Mouse (Mus musculus) kidney, postnatal 10 days (tissue): ENCODE data around the gene Sqstm1.

ENCODE experiments used
- DNase-seq: peaks from one replicate; pipeline ENCODE4 v3.0.0; 2021; ENCODE audit warnings: mixed read lengths

The Sqstm1 gene

GRCm38 (mm10) chr11:50162338-50163050, 48.1 kb downstream of the Sqstm1 start:
- DNase-seq = no peak

GRCm38 (mm10) chr11:50161578-50162304, 48.9 kb downstream of the Sqstm1 start:
- DNase-seq = peak; percentile 82

DNA sequence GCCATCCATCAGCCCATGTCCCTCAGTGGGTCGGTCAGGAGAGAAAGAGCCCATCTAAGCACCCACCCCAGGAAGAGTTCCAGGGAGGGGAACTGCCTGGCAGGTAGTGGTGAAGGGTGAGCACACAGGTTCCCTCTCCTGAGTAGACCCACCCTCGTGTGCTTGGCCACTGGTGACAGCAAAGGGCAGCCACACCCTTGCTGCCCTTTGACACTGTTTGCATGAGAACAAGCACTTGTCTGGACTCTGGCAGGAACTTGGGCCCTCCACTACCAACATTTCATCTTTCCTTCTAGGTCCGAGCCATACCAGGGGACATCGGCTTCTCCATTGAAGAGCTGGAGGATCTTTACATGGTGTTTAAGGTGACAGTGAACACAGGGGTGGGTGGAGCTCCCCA, 51.3 kb downstream of the Sqstm1 start:
- DNase-seq = no peak

GRCm38 (mm10) chr11:50158346-50158745, 52.3 kb downstream of the Sqstm1 start:
- DNase-seq = no peak

GRCm38 (mm10) chr11:50156725-50157258, 53.8 kb downstream of the Sqstm1 start:
- no peak for DNase-seq

DNA sequence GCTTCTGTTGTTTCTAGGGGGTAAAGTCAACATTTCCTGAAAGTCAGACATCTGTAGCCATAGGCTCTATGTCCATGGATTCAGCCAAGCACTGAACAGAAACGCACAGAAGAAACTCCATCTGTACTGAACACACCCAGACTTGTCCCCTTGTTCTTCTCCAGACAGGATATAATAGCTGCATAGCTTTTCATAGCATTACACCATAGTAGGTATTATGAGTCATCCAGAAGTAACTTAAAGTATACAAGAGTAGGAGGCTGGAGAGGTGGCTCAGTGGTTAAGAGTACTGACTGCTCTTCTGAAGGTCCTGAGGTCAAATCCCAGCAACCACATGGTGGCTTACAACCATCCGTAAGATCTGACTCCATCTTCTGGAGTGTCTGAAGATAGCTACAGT, 54.8 kb downstream of the Sqstm1 start:
- no peak for DNase-seq

DNA sequence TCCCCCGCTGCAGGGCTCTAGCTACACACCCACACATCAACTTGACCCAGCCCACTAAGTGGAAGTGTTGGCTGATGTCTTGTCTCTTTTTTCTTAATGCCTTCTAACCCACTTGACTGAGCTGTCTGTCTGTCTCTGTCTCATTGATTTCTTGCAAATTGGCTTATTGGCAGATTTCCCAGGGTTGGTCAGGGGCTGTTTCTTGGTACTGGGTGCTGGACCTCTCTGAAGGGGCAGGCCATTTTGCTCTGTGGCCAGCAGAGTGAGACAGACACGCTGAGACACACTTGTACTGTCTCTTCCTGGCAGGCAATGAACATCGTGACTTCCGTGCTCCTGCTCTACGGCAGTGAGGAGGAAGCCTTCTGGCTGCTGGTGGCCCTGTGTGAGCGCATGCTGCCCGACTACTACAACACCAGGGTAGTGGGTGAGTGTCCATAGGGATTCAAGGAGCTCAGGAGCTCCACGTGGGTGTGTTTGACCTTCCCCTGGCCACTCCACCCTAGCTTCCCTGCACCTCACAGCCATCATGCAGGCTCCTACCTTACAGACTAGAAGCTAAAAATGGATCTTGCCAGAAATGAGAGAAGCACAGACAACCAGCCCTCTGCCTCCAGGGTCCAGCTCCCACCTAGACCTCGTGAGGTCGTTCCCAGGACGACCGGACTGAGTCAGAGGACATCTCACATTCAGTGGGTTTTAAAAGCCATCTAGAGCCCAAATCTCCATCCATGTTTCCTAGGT, 55.7 kb downstream of the Sqstm1 start:
- no peak for DNase-seq

- DNase-seq = no peak
These were observed 56.5 kb downstream of the Sqstm1 start for GRCm38 (mm10) chr11:50154166-50154565.

- DNase-seq = no peak
These were observed 59.3 kb downstream of the Sqstm1 start for GRCm38 (mm10) chr11:50151374-50151773.

DNA sequence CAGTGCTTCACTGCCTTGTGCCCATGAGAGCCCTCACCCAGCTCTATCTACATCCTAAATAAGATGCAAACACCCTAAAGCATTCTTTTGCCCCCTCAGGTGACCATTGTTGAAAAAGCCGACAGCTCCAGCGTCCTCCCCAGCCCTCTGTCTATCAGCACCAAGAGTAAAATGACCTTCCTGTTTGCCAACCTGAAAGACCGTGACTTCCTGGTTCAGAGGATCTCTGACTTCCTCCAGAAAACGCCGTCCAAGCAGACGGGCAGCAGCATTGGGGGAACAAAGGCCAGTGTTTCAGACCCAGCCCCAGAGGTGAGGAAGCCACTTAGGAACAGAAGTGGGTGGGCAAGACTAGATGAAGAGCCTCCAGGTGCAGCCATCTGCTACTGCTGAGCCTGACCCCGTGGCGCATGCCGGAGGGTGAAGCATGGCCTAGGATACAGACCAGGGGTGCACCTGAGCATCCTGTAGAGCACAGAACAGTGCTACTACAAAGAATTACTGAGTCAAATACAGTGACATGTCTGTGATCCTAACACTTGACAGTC, 61.0 kb downstream of the Sqstm1 start:
- DNase-seq = no peak
